Mouse (Mus musculus) telencephalon, adult 2 months (tissue): ENCODE measurements around the gene Fau.

Source experiments
- DNase-seq: peaks from one replicate; pipeline ENCODE4 v3.0.0-alpha.2; 2011; ENCODE audit warnings: low read depth, low spot score

Fau gene

GRCm38 (mm10) chr19:6070571-6071250 is 13.1 kb downstream of the Fau start:
- DNase-seq = no peak

GRCm38 (mm10) chr19:6071261-6071660 is 13.6 kb downstream of the Fau start:
- no peak for DNase-seq

- no peak for DNase-seq
Observed at GRCm38 (mm10) chr19:6073889-6074288, 16.2 kb downstream of the Fau start.

- DNase-seq = peak; percentile 97
Observed at GRCm38 (mm10) chr19:6076564-6077393, 19.1 kb downstream of the Fau start, which contains the start of gene Vps51. Gene Vps51, minus strand, starts transcription at chr19:6077231.

GRCm38 (mm10) chr19:6079983-6080480 is 22.4 kb downstream of the Fau start, which contains the start of gene Tmem262:
Gene Tmem262, plus strand, starts transcription at chr19:6080033.
- DNase-seq = no peak

GRCm38 (mm10) chr19:6082156-6082555 is 24.5 kb downstream of the Fau start, which contains the start of gene Gm28374:
Gene Gm28374, minus strand, starts transcription at chr19:6082256.
- DNase-seq = no peak

GRCm38 (mm10) chr19:6084478-6085248 is 27.0 kb downstream of the Fau start, which contains the start of the genes Zfpl1 and Cdca5:
Gene Zfpl1, minus strand, starts transcription at chr19:6084956.
Gene Cdca5, plus strand, starts transcription at chr19:6084983.
- DNase-seq = peak; percentile 98

GRCm38 (mm10) chr19:6085417-6085879 is 27.8 kb downstream of the Fau start:
- no peak for DNase-seq

GRCm38 (mm10) chr19:6088841-6089240 is 31.2 kb downstream of the Fau start:
- no peak for DNase-seq

GRCm38 (mm10) chr19:6094119-6094518 is 36.5 kb downstream of the Fau start, which contains the start of gene AC131692.1:
Gene AC131692.1, plus strand, starts transcription at chr19:6094419.
- no peak for DNase-seq

GRCm38 (mm10) chr19:6097847-6098246 is 40.2 kb downstream of the Fau start:
- no peak for DNase-seq

- no peak for DNase-seq
Observed at GRCm38 (mm10) chr19:6101186-6101585, 43.5 kb downstream of the Fau start.

- no peak for DNase-seq
Observed at GRCm38 (mm10) chr19:6102169-6102853, 44.7 kb downstream of the Fau start.

GRCm38 (mm10) chr19:6104476-6104875 is 46.8 kb downstream of the Fau start:
- no peak for DNase-seq

- no peak for DNase-seq
Observed at GRCm38 (mm10) chr19:6105586-6105985, 47.9 kb downstream of the Fau start, which contains the start of gene Naaladl1. Gene Naaladl1, plus strand, starts transcription at chr19:6105782.
